Mouse (Mus musculus): Measurements from ENCODE around the gene Pgm2l1. TPM values are rescaled to one million over a fixed set of nuclear protein-coding genes. Genes with fewer than 3 reads are reported as not detected.

The Pgm2l1 gene
- 10 to 100 TPM; 11.4 to 13.1 TPM for total RNA-seq (2023)

DNA sequence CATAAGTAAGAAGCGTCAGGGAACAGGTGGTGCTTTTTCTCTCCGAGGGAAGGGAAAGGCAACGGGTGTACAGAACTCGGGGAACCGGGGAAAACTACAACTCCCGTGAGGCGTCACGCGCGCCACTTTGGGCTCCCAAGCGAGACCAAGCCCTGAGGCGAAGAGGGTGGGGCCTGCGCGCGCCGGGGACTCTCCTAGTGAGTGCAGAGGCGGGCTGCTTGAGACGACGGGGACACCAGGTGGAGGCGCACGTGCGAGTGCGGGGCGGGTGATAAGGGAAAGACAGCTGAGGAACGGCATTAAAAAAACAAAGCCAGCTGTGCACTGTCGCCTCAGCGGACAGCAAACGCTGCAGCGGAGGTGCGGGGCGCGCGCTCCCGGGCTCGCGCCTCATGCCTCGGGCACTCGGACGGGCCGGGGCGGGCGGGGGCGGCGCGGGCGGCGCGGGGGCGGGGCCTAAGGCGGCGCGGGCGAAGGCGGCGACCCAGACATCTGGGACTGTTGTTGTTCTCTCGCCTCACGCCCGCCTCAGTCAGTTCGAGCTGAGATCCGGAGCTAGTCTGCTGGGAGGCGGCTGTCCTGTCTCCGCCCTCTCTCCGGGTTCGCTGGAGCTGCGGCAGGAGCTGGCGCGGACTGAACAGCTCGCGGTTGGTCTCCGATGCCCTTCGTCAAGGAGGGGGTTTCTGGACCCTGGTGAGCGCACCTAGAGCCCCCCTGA, at the start of gene Pgm2l1:
TSS of gene Pgm2l1 (plus strand) at position 237 of the 718 bp plus-strand sequence.

DNA sequence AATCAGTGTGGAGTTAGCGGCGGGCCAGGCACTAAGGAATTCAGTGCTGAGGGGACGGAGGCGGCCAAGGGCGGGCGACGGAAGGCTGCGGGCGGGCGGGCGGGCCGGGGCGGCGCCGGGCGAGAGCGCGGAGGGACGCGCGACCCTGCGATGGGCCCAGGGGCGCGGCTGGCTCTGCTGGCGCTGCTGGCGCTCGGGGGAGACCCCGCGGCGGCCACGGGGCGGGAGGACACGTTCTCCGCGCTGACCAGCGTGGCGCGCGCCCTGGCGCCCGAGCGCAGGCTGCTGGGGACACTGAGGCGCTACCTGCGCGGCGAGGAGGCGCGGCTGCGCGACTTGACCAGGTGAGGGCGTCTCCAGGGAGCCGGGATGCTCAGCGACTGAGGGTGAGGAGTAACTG, 58.2 kb downstream of the Pgm2l1 start, which contains the start of gene P4ha3:
TSS of gene P4ha3 (plus strand) at position 138 of the 400 bp plus-strand sequence.

Other genes starting within 250 kb of the Pgm2l1 start
- gene Rnf169, start 246.9 kb upstream of the Pgm2l1 start, total RNA-seq (2023), result 10 to 100 TPM; 42.2 to 43.1 TPM
- not detected for gene Chrdl2, start 221.2 kb upstream of the Pgm2l1 start, total RNA-seq (2023)
- gene Pold3, start 105.8 kb upstream of the Pgm2l1 start, total RNA-seq (2023), result 10 to 100 TPM; 51.0 to 58.0 TPM
- 1 to 10 TPM; 2.2 to 4.0 TPM for gene Lipt2, start 68.1 kb upstream of the Pgm2l1 start, total RNA-seq (2023)
- 10 to 100 TPM; 73.2 to 87.7 TPM for gene Kcne3, start 50.9 kb upstream of the Pgm2l1 start, total RNA-seq (2023)
- gene P4ha3, start 58.1 kb downstream of the Pgm2l1 start, total RNA-seq (2023), result not detected
- gene C2cd3, start 144.8 kb downstream of the Pgm2l1 start, total RNA-seq (2023), result 10 to 100 TPM; 28.7 to 42.0 TPM
- 10 to 100 TPM; 26.9 to 30.9 TPM for gene Ppme1, start 144.9 kb downstream of the Pgm2l1 start, total RNA-seq (2023)
- gene Ucp3, start 245.6 kb downstream of the Pgm2l1 start, total RNA-seq (2023), result 1 to 10 TPM; 1.6 to 1.7 TPM